In genomic region chr6:133553533-133553932, GRCm38 (mm10) we compare ENCODE assay signal across 20 mouse cellular contexts.
DNase-seq lines count a peak whose midpoint lies in the region; ATAC-seq and TF ChIP-seq lines count a peak whose summit lies in the region.
"Had no signal": no experiment of that assay in that cellular context is flagged by ENCODE, and none has a peak within 500 bp of the region (broad histone marks: within the 10 kb centered on the region; RNA-seq: fewer than 3 reads in every experiment).

No protein-coding gene starts in this region.

- H3K4me3 ChIP-seq in heart, embryonic 12.5 days = no peak overlapping the region
- no peak overlapping the region for H3K4me3 ChIP-seq in lung, postnatal 0 days (ENCODE audit: low read depth, low read length)
- H3K4me3 ChIP-seq: embryonic facial prominence, embryonic 13.5 days; forebrain, embryonic 12.5 days; heart, adult 2 months; hindbrain, embryonic 15.5 days had no signal

- no peaks in the 10 kb centered on the region for H3K4me1 ChIP-seq in heart, embryonic 12.5 days (replicated peaks)
- H3K4me1 ChIP-seq in lung, postnatal 0 days (ENCODE audit: insufficient read depth, low read depth, low read length) = no peaks in the 10 kb centered on the region
- H3K4me1 ChIP-seq: embryonic facial prominence, embryonic 13.5 days; forebrain, embryonic 12.5 days; hindbrain, embryonic 15.5 days had no signal

- no peak overlapping the region for H3K27ac ChIP-seq in heart, embryonic 12.5 days (ENCODE audit: poor library complexity, severe bottlenecking)
- no peak overlapping the region for H3K27ac ChIP-seq in lung, postnatal 0 days (ENCODE audit: low read length)
- H3K27ac ChIP-seq: embryonic facial prominence, embryonic 13.5 days; forebrain, embryonic 12.5 days; heart, adult 2 months; hindbrain, embryonic 15.5 days had no signal

- H3K36me3 ChIP-seq in heart, embryonic 12.5 days = no peaks in the 10 kb centered on the region
- H3K36me3 ChIP-seq in lung, postnatal 0 days (ENCODE audit: insufficient read depth, low read length) = no peaks in the 10 kb centered on the region
- H3K36me3 ChIP-seq: embryonic facial prominence, embryonic 13.5 days; forebrain, embryonic 12.5 days; hindbrain, embryonic 15.5 days had no signal

- no peak overlapping the region for H3K4me2 ChIP-seq in heart, embryonic 12.5 days
- no peak overlapping the region for H3K4me2 ChIP-seq in lung, postnatal 0 days (replicated peaks; ENCODE audit: low read depth, low read length)
- H3K4me2 ChIP-seq: embryonic facial prominence, embryonic 13.5 days; forebrain, embryonic 12.5 days; heart, embryonic 11.5 days; hindbrain, embryonic 15.5 days had no signal

- no peak for TF ChIP-seq CTCF in lung, postnatal 0 days (IDR thresholded peaks at IDR 0.05)

- 0 out of 2 replicates have a peak, but pooled peaks have one; percentile 42 for ATAC-seq in heart, embryonic 12.5 days (ENCODE audit: insufficient number of reproducible peaks, low FRiP score)
- ATAC-seq in lung, postnatal 0 days = no peak
- ATAC-seq: activated CD4-positive, CD25-positive, alpha-beta regulatory T cell, adult 4 months; forebrain, embryonic 16.5 days had no signal

- peaks cover 16% of the 10 kb centered on the region for H3K9me3 ChIP-seq in heart, embryonic 12.5 days (replicated peaks)
- no peaks in the 10 kb centered on the region for H3K9me3 ChIP-seq in lung, postnatal 0 days (ENCODE audit: low read length)

- H3K27me3 ChIP-seq in heart, embryonic 12.5 days (replicated peaks) = no peaks in the 10 kb centered on the region
- H3K27me3 ChIP-seq in lung, postnatal 0 days (replicated peaks; ENCODE audit: insufficient read depth, low read length) = no peaks in the 10 kb centered on the region
- H3K27me3 ChIP-seq: CH12.LX; embryonic facial prominence, embryonic 13.5 days; forebrain, embryonic 12.5 days; hindbrain, embryonic 15.5 days had no signal

- TF ChIP-seq EP300 in lung, postnatal 0 days (IDR thresholded peaks at IDR 0.05) = no peak

- H3K9ac ChIP-seq in heart, embryonic 12.5 days = no peak overlapping the region
- H3K9ac ChIP-seq in lung, postnatal 0 days (replicated peaks; ENCODE audit: low read depth) = no peak overlapping the region
- H3K9ac ChIP-seq: embryonic facial prominence, embryonic 13.5 days; forebrain, embryonic 12.5 days; hindbrain, embryonic 15.5 days had no signal

- DNase-seq in heart, postnatal 4 days = no peak
- peak; percentile 14 for DNase-seq in NIH3T3 (ENCODE audit: low read depth)
- peak; percentile 3 for DNase-seq in large intestine, adult 2 months (ENCODE audit: low read depth, low spot score)
- DNase-seq in kidney, adult 9 months = no peak
- no peak for DNase-seq in lung, postnatal 0 days (ENCODE audit: low spot score)
- DNase-seq in spleen, postnatal 4 days (ENCODE audit: low spot score in 2 of 2) = no peak
- DNase-seq: adrenal gland, postnatal 14 days; cerebellum, adult 18-20 months; cerebellum, adult 9-11 months; cerebellum, postnatal 36 days; gastrocnemius, postnatal 14 days; heart, adult 2 months had no signal

- WGBS in heart, embryonic 12.5 days = 51% methylated on average over 5 of the region's 5 CpGs
- WGBS in large intestine, adult 2 months = 30% methylated on average over 5 of the region's 5 CpGs
- WGBS in lung, postnatal 0 days = 77% methylated on average over 5 of the region's 5 CpGs

Comparison
In these comparisons a context has a peak if more than half of its experiments do, and no peak if none do; other contexts are left out.
1. DNase-seq: peak in NIH3T3 (single experiment) and large intestine, adult 2 months (single experiment); none in heart, postnatal 4 days (single experiment), kidney, adult 9 months (single experiment), lung, postnatal 0 days (single experiment) and spleen, postnatal 4 days (0 of 2).